Mouse (Mus musculus): Measurements from ENCODE around the gene Vsig1. TPM values are rescaled to one million over a fixed set of nuclear protein-coding genes. Genes with fewer than 3 reads are reported as not detected.
A peak's percentile ranks its signal among the peaks of the same experiment; 100 is the strongest.

The Vsig1 gene
- polyA plus RNA-seq, 1 experiment from 2014 or later = 0.11 TPM

DNA sequence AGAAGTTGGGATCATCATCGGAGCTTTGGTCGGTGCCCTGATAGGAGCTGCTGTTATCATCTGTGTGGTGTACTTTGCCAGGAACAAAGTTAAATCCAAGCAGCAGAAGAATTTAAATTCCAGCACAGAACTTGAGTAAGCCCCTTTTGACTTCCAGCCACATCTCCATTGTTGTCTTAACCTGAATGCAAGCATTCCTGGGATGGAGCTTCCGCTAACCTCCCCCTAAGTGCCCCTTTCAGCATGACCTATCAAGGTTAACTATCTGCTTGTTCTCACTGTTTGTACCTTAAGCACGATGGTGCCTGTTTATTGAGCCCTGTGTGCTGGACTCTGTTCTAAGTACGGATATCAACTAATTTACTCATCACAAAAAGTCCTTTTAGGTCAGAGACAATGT lies 28.9 kb downstream of the Vsig1 start:
- Histone ChIP-seq H3K4me1 (ENCODE audit: control insufficient read depth, insufficient read depth, low read length) (no peaks in the 10 kb centered on the region), H3K4me3 (ENCODE audit: low read depth, low read length) (no peak overlapping the region), H3K4me2 (ENCODE audit: low read depth, severe bottlenecking) (no peak overlapping the region), H3K27ac (replicated peaks; ENCODE audit: low read depth, low read length) (no peak overlapping the region), H3K9me3 (ENCODE audit: control insufficient read depth, low read length) (no peaks in the 10 kb centered on the region), H3K9ac (ENCODE audit: low read length) (no peak overlapping the region), H3K36me3 (ENCODE audit: control insufficient read depth, insufficient read depth, low read length) (no peaks in the 10 kb centered on the region), H3K27me3 (ENCODE audit: control insufficient read depth, insufficient read depth, low read length) (peaks cover 10% of the 10 kb centered on the region; the same call in 1 of the 2 replicates)
- DNase-seq (ENCODE audit: low spot score) (no peak), ATAC-seq (ENCODE audit: insufficient number of reproducible peaks, low FRiP score, low TSS enrichment, low read depth) (no peak)
- 78% methylated on average over 5 of the region's 5 CpGs for WGBS

DNA sequence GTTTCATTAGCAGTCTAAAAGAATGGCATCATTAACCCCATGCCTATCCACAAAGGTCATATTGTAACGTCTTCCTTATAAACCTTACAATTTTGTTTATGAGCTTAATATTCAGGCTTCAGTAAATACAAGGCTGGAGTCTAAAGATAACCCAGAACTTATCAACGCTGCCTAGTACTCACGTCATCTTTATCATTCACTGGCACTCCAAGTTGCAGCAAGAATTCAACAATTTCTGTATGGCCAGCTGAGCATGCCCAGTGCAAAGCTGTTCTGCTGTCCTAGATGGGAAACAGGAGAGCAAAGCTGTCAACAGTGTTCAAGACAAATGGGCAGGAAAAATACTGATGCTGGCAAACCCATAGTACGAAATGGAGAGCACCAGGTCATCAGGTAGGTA lies 46.2 kb downstream of the Vsig1 start:
- Histone ChIP-seq H3K9ac (ENCODE audit: low read length) (no peak overlapping the region), H3K36me3 (ENCODE audit: control insufficient read depth, insufficient read depth, low read length) (no peaks in the 10 kb centered on the region), H3K27me3 (ENCODE audit: control insufficient read depth, insufficient read depth, low read length) (no peaks in the 10 kb centered on the region), H3K4me3 (ENCODE audit: low read depth, low read length) (no peak overlapping the region), H3K4me2 (ENCODE audit: low read depth, severe bottlenecking) (no peak overlapping the region), H3K27ac (replicated peaks; ENCODE audit: low read depth, low read length) (no peak overlapping the region), H3K4me1 (ENCODE audit: control insufficient read depth, insufficient read depth, low read length) (no peaks in the 10 kb centered on the region), H3K9me3 (ENCODE audit: control insufficient read depth, low read length) (no peaks in the 10 kb centered on the region)
- 85% methylated on average over 4 of the region's 4 CpGs for WGBS
- ATAC-seq (ENCODE audit: insufficient number of reproducible peaks, low FRiP score, low TSS enrichment, low read depth) (no peak), DNase-seq (ENCODE audit: low spot score) (no peak)

DNA sequence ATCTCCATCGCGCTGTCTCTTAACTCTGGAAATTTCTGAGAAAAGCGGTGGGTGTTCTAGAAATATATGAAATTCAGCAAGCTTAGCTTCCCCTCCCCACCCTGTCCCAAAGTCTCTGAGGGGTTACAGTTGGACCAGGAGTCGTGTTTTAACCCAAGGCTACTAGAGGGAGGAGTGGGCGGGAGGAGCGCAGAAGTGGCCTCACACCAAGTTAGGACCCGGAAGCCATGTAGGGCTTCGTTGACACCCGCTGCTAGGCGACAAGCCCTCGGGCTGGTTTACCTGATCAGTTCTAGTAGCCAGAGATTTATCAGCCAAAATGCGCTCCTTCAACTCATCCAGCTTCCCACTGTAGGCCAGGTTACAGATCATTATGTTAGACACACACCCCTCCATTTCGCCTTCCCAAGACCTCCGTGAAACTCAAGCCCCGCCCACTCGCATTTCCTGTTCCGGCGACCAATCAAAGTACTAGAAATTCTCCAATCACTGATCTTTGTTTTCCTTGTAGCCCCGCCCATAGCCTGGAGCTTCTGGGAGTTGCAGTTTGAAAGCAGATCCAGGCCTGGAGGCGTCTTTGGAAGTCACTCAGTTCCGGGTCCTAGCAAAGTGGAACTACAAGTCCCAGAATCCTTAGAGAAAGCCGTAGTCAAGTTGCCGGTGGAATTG lies 49.0 kb downstream of the Vsig1 start, which contains the start of the genes Psmd10 and Atg4a:
Gene Psmd10, minus strand, starts transcription at position 457 of the 669 bp plus-strand sequence.
Gene Atg4a, plus strand, starts transcription at position 636 of the 669 bp plus-strand sequence.
- ATAC-seq (ENCODE audit: insufficient number of reproducible peaks, low FRiP score, low TSS enrichment, low read depth) (peak; percentile 97), DNase-seq (ENCODE audit: low spot score) (peak; percentile 88)
- Histone ChIP-seq H3K27me3 (ENCODE audit: control insufficient read depth, insufficient read depth, low read length) (no peaks in the 10 kb centered on the region), H3K9me3 (ENCODE audit: control insufficient read depth, low read length) (no peaks in the 10 kb centered on the region), H3K27ac (replicated peaks; ENCODE audit: low read depth, low read length) (no peak within 1 kb of the TSS), H3K4me3 (ENCODE audit: low read depth, low read length) (peak within 1 kb of the TSS; percentile 43), H3K4me2 (ENCODE audit: low read depth, severe bottlenecking) (peak within 1 kb of the TSS; percentile 44), H3K36me3 (ENCODE audit: control insufficient read depth, insufficient read depth, low read length) (no peaks in the 10 kb centered on the region), H3K4me1 (ENCODE audit: control insufficient read depth, insufficient read depth, low read length) (no peaks in the 10 kb centered on the region), H3K9ac (ENCODE audit: low read length) (peak within 1 kb of the TSS; percentile 22; the same call in 1 of the 2 replicates)
- 20% methylated on average over 23 of the region's 23 CpGs for WGBS

DNA sequence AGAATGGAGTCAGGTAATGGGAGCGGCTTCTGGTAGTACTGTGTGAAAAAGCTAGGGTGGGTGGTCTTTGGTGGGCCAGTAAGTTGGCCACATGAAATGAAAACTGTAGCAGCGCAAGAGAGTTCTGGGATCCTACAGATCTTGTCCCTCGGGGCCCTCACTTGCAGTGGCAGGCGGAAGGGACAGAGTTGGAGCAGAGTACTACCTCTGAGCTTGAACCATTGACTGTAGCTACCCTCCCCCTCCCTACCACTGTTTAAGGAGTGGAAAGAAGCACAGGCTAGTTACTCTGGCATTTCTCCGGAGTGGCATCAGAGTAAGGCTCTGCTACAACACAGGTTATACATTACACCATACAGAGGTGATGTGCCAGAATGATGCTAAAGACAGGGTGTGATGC lies 49.6 kb downstream of the Vsig1 start:
- no peaks in the 10 kb centered on the region for H3K9me3 ChIP-seq (ENCODE audit: control insufficient read depth, low read length)
- 27% methylated on average over 5 of the region's 5 CpGs for WGBS
- peak overlapping the region; percentile 43 for H3K4me3 ChIP-seq (ENCODE audit: low read depth, low read length)
- no peaks in the 10 kb centered on the region for H3K4me1 ChIP-seq (ENCODE audit: control insufficient read depth, insufficient read depth, low read length)
- no peaks in the 10 kb centered on the region for H3K27me3 ChIP-seq (ENCODE audit: control insufficient read depth, insufficient read depth, low read length)
- no peaks in the 10 kb centered on the region for H3K36me3 ChIP-seq (ENCODE audit: control insufficient read depth, insufficient read depth, low read length)
- no peak overlapping the region for H3K27ac ChIP-seq (replicated peaks; ENCODE audit: low read depth, low read length)
- ATAC-seq (ENCODE audit: insufficient number of reproducible peaks, low FRiP score, low TSS enrichment, low read depth) = peak; percentile 71; the same call in 1 of the 2 replicates
- no peak overlapping the region for H3K9ac ChIP-seq (ENCODE audit: low read length)
- DNase-seq (ENCODE audit: low spot score) = no peak
- H3K4me2 ChIP-seq (ENCODE audit: low read depth, severe bottlenecking) = peak overlapping the region; percentile 41

DNA sequence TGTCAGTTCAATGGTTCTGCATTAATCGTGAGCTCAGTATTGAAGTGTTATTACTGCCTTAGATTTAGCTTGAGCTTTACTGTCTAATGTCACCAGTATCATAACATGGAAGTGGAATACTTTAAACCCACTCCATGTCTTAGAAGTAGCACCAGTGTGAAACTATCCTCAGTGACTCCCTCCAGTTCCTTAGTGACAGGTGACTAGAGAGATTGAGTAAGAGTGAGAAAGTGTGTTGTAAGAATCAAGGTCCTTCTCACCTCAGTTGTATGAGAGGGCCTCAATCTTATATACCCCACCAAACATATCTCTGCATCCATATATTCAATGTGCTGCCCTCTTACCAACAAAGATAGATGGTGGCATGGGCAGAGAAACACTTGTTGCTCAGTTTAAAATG lies 71.5 kb downstream of the Vsig1 start:
- no peaks in the 10 kb centered on the region for H3K4me1 ChIP-seq (ENCODE audit: control insufficient read depth, insufficient read depth, low read length)
- no peak overlapping the region for H3K4me3 ChIP-seq (ENCODE audit: low read depth, low read length)
- no peak for DNase-seq (ENCODE audit: low spot score)
- ATAC-seq (ENCODE audit: insufficient number of reproducible peaks, low FRiP score, low TSS enrichment, low read depth) = no peak
- H3K27ac ChIP-seq (replicated peaks; ENCODE audit: low read depth, low read length) = no peak overlapping the region
- H3K4me2 ChIP-seq (ENCODE audit: low read depth, severe bottlenecking) = no peak overlapping the region
- H3K9ac ChIP-seq (ENCODE audit: low read length) = no peak overlapping the region
- peaks cover 11% of the 10 kb centered on the region for H3K27me3 ChIP-seq (ENCODE audit: control insufficient read depth, insufficient read depth, low read length)
- no peaks in the 10 kb centered on the region for H3K36me3 ChIP-seq (ENCODE audit: control insufficient read depth, insufficient read depth, low read length)
- no peaks in the 10 kb centered on the region for H3K9me3 ChIP-seq (ENCODE audit: control insufficient read depth, low read length)
- 100% methylated on average over 1 of the region's 1 CpGs for WGBS

DNA sequence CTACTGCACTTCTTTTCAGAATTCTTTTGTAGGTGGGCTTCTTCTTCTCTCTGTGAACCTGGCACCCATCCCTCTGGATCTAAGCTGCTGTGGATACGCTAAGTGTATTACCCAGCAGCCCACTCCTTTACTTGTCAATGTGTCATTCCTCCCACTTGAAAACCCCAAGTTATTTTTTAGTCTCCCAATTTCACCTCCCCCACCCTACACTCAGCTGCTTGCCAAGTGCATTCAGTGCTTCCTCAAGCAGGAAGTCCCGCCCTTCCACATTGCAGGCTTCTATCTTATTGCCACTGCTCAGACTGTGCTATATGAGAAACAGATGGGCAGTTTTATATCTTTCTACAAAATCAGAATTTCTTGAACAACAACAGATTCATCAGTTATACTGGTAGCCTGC lies 72.1 kb downstream of the Vsig1 start:
- Histone ChIP-seq H3K4me3 (ENCODE audit: low read depth, low read length) (no peak overlapping the region), H3K36me3 (ENCODE audit: control insufficient read depth, insufficient read depth, low read length) (no peaks in the 10 kb centered on the region), H3K27me3 (ENCODE audit: control insufficient read depth, insufficient read depth, low read length) (peaks cover 12% of the 10 kb centered on the region), H3K9ac (ENCODE audit: low read length) (no peak overlapping the region), H3K27ac (replicated peaks; ENCODE audit: low read depth, low read length) (no peak overlapping the region), H3K9me3 (ENCODE audit: control insufficient read depth, low read length) (no peaks in the 10 kb centered on the region), H3K4me2 (ENCODE audit: low read depth, severe bottlenecking) (no peak overlapping the region), H3K4me1 (ENCODE audit: control insufficient read depth, insufficient read depth, low read length) (no peaks in the 10 kb centered on the region)
- no peak for DNase-seq (ENCODE audit: low spot score)
- WGBS = 74% methylated on average over 2 of the region's 2 CpGs
- ATAC-seq (ENCODE audit: insufficient number of reproducible peaks, low FRiP score, low TSS enrichment, low read depth) = no peak

DNA sequence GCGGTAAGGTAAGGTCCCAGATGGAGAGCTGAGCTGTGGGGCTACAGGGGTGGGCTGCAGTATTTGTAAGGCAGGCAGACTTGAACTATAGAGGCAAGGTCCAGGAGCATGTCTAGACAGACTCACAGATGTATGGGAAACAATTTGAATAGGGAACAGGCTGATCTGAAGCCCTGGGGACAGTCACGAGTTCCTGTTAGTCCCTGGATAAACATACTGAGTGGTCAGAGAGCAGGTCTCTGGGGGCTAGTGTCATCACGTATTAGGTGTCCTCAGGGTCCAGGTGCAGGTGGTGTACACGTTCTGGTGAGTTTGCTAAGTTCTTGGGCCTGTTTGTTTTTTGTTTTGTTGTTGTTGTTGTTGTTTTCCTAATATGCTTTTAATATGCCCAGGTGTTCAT lies 72.8 kb downstream of the Vsig1 start:
- H3K36me3 ChIP-seq (ENCODE audit: control insufficient read depth, insufficient read depth, low read length) = no peaks in the 10 kb centered on the region
- peaks cover 11% of the 10 kb centered on the region for H3K27me3 ChIP-seq (ENCODE audit: control insufficient read depth, insufficient read depth, low read length)
- WGBS = 75% methylated on average over 4 of the region's 4 CpGs
- no peaks in the 10 kb centered on the region for H3K4me1 ChIP-seq (ENCODE audit: control insufficient read depth, insufficient read depth, low read length)
- H3K4me2 ChIP-seq (ENCODE audit: low read depth, severe bottlenecking) = no peak overlapping the region
- no peak for ATAC-seq (ENCODE audit: insufficient number of reproducible peaks, low FRiP score, low TSS enrichment, low read depth)
- no peak overlapping the region; the same call in 1 of the 2 replicates for H3K27ac ChIP-seq (replicated peaks; ENCODE audit: low read depth, low read length)
- no peak overlapping the region for H3K4me3 ChIP-seq (ENCODE audit: low read depth, low read length)
- no peak overlapping the region for H3K9ac ChIP-seq (ENCODE audit: low read length)
- no peak for DNase-seq (ENCODE audit: low spot score)
- no peaks in the 10 kb centered on the region for H3K9me3 ChIP-seq (ENCODE audit: control insufficient read depth, low read length)

DNA sequence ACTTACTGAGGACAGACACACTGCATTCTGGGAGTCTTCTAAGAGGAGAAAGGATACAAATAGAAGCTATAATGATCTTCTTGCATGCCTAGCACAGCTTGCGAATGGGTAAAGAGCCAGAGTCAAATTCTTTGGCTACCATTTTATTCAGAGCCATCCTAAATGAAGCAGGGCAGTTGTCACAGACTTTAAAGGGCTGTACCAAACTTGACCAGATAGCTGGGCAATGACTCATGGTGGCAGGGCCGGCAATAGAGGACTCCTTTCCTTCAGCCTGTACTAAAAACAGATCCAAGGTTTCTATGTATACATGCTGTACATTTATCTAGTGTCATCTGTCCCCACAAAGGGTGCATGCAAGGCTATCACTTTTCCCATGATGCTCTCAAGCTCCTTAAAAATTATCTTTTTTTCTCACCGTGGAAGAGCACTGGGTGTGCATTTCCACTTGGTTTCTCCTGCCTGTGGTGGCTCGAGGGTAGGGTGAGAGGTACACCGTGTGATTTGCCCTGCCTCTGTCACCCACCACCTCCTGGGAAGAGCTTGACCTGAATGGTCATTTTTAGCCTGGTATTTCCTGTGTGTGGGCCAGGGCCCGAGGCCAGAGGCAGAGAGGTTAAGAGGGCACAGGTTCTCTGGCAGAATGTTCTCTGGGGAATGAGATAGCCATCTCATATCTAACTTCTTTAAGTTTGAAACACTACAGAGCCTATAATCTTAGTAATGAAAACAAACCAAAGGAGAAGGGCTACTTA lies 76.0 kb downstream of the Vsig1 start:
- Histone ChIP-seq H3K27me3 (ENCODE audit: control insufficient read depth, insufficient read depth, low read length) (peaks cover 11% of the 10 kb centered on the region), H3K4me2 (ENCODE audit: low read depth, severe bottlenecking) (no peak overlapping the region), H3K9ac (ENCODE audit: low read length) (no peak overlapping the region), H3K4me1 (ENCODE audit: control insufficient read depth, insufficient read depth, low read length) (no peaks in the 10 kb centered on the region), H3K27ac (replicated peaks; ENCODE audit: low read depth, low read length) (no peak overlapping the region), H3K4me3 (ENCODE audit: low read depth, low read length) (no peak overlapping the region), H3K9me3 (ENCODE audit: control insufficient read depth, low read length) (no peaks in the 10 kb centered on the region), H3K36me3 (ENCODE audit: control insufficient read depth, insufficient read depth, low read length) (no peaks in the 10 kb centered on the region)
- ATAC-seq (ENCODE audit: insufficient number of reproducible peaks, low FRiP score, low TSS enrichment, low read depth) (no peak), DNase-seq (ENCODE audit: low spot score) (no peak)
- 53% methylated on average over 6 of the region's 6 CpGs for WGBS
